Mouse (Mus musculus) macrophage (primary cell): ENCODE results near the gene Fndc8. TPM values are rescaled to one million over a fixed set of nuclear protein-coding genes. Genes with fewer than 3 reads are reported as not detected.
"Not testable (repeated sequence)": the region's sequence is repeated elsewhere in the genome, so short reads cannot be mapped to it uniquely, and the experiment has no call there.

Experiments used
- H3K27ac ChIP-seq: fragments of 350-480 bp; formaldehyde crosslinking; 2 replicates; pipeline ENCODE4 v1.9.0; 2021
- H3K36me3 ChIP-seq: fragments of 350-480 bp; formaldehyde crosslinking; 2 replicates; pipeline ENCODE4 v1.9.0; 2021; ENCODE audit errors: inconsistent target
- H3K4me3 ChIP-seq: fragments of 350-480 bp; formaldehyde crosslinking; 2 replicates; pipeline ENCODE4 v1.9.0; 2021; ENCODE audit errors: inconsistent target
- H3K79me2 ChIP-seq: fragments of 350-480 bp; formaldehyde crosslinking; 2 replicates; pipeline ENCODE4 v1.9.0; 2021; ENCODE audit errors: inconsistent target
- WGBS: methylation state at CpG from one replicate; pipeline ENCODE4 v1.1.7; 2026; ENCODE audit warnings: inconsistent platforms; ENCODE audit not compliant: missing documents; 5-methylcytosine and 5-hydroxymethylcytosine counted together
- polyA plus RNA-seq: library from polyadenylated mRNA; stranded (reverse); fragments of 250-400 nt; gene quantifications from 3 replicates; pipeline ENCODE4 v1.2.4, GENCODE M21; 2018; ENCODE audit warnings: inconsistent platforms

Fndc8 gene
- polyA plus RNA-seq, 1 experiment from 2014 or later, result not detected

GRCm38 (mm10) chr11:82910250-82910649 lies 18.3 kb downstream of the Fndc8 start, which contains the start of gene Unc45b:
Unc45b (plus strand) TSS chr11:82910550.
- Histone ChIP-seq H3K4me3 (no peak within 1 kb of the TSS), H3K27ac (no peak within 1 kb of the TSS)
- 90% methylated on average over 4 of the region's 4 CpGs for WGBS

DNA sequence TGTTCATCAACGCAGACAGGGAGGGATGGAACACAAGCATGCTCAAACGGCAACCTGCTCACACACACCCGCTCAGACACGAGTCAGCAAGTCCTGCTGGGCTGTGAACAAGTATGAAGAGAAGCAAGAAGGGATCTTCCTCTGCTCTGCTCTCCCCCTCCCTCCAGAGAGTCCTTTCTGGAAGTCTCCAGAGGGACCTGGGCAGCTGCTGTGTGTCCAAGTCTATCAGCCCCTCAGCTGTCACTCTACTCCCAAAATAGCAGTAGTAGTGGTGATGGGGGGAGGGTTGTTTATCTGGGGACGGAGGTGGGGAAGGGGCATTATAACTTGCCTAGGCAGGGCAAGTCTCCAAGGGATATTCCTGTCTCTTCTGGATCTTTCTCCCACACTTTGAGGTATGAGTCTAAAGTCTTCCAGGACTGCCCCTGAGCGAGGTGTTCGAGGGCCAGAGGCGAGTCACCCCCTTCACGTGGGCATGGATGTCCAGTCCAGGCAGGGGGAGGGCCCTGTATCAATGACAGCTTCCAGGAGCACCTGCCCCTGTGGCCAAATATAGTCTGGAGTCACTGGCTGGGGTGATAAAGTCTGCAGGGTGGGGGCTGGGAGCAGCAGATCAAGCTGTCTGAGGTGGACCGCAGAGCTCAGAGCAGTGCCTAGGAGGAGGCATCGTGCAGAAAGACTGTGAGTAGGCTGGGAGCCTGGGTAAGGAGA lies 18.9 kb downstream of the Fndc8 start:
- H3K27ac ChIP-seq, result no peak overlapping the region
- 87% methylated on average over 11 of the region's 11 CpGs for WGBS
- no peak overlapping the region for H3K4me3 ChIP-seq
- H3K79me2 ChIP-seq, result no peaks in the 10 kb centered on the region; the same call in 1 of the 2 replicates
- H3K36me3 ChIP-seq, result no peaks in the 10 kb centered on the region

More at GRCm38 (mm10) chr11:82910250-82910649, 18.3 kb downstream of the Fndc8 start, which contains the start of gene Unc45b:
- H3K79me2 ChIP-seq, result no peaks in the 10 kb centered on the region; the same call in 1 of the 2 replicates
- no peaks in the 10 kb centered on the region for H3K36me3 ChIP-seq

DNA sequence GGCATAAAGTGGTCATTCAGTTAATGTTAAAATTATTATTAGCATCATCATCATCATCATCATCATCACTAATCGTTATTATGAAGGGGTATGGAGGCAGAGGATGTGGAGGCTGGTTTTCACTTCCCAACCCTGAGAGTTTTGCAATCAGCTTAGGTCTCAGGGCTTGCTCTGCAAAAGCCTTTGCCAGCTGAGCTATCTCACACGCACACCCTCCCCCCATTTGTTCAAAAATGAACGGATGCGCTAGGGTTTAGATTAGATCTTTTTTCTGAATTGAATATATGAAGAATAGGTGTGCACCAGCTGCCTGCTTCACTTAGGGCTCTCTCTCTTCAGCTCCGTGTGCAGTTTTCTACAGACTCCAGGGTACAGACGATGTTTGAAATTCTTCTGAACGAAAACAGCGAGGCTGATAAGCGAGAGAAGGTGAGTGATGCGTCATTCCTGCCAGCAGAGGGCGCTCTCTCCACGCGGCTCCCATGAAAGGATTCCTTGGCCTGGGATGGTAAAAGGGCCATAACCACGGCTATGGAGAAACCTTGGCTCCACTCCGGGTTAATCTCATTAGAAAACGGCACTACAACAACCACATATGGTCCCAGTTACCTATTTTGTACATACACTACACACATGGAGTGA lies 22.9 kb downstream of the Fndc8 start:
- Histone ChIP-seq H3K36me3 (no peaks in the 10 kb centered on the region), H3K4me3 (no peak overlapping the region), H3K79me2 (no peaks in the 10 kb centered on the region), H3K27ac (no peak overlapping the region)
- 6% methylated on average over 16 of the region's 16 CpGs for WGBS

DNA sequence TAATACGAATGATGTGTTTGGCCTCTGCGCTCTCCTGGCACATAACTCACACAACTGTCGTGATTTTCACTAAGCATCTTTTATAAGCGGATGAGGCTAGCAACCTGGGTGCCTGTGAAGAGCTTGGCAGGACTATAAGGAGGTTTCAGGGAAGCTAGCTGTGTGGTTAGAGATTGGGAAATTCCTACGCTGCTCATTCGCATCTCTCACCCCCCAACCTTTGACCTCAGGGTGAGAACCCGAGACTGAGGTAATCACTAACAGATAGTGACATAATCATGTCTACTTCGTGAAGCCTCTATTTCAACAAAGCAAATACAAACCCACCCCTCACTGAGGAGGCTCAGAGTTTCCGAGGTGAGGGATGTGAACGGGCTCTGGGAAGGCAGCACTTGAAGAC lies 28.8 kb downstream of the Fndc8 start:
- WGBS, result 74% methylated on average over 10 of the region's 10 CpGs
- H3K36me3 ChIP-seq, result no peaks in the 10 kb centered on the region
- no peak overlapping the region for H3K27ac ChIP-seq
- H3K4me3 ChIP-seq, result no peak overlapping the region
- H3K79me2 ChIP-seq, result no peaks in the 10 kb centered on the region

DNA sequence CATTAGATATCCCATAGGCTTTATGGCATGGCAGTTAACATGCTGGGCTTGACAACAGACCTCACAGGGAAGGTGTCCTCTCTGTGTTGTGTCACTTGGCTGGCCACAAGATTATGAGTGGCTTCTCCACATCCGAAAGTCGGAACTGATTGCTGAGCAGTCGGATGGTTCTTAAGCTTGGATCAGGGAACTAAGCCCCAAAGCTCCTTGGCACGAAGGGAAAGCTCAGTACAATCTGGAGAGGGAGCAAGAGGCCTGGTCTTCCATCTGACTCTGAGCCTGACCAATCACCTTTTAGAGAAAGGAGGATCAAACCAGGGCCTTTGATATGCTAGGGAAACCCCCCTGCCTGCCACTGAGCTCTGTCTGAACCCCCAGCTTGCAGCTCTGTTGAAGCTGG lies 29.8 kb downstream of the Fndc8 start:
- 90% methylated on average over 4 of the region's 4 CpGs for WGBS
- Histone ChIP-seq H3K79me2 (no peaks in the 10 kb centered on the region), H3K36me3 (no peaks in the 10 kb centered on the region), H3K4me3 (no peak overlapping the region), H3K27ac (no peak overlapping the region)

- H3K79me2 ChIP-seq, H3K36me3 ChIP-seq, H3K27ac ChIP-seq, H3K4me3 ChIP-seq: not testable (repeated sequence)
- WGBS, result 4% methylated on average over 6 of the region's 6 CpGs
These were observed 32.0 kb downstream of the Fndc8 start for GRCm38 (mm10) chr11:82923910-82924309.

- Histone ChIP-seq H3K27ac (no peak overlapping the region), H3K4me3 (no peak overlapping the region), H3K79me2 (no peaks in the 10 kb centered on the region), H3K36me3 (no peaks in the 10 kb centered on the region)
- WGBS, result 81% methylated on average over 20 of the region's 20 CpGs
These were observed 37.1 kb downstream of the Fndc8 start for GRCm38 (mm10) chr11:82928897-82929632.

- Histone ChIP-seq H3K79me2 (no peaks in the 10 kb centered on the region), H3K4me3 (no peak overlapping the region), H3K36me3 (no peaks in the 10 kb centered on the region), H3K27ac (no peak overlapping the region)
- 32% methylated on average over 3 of the region's 3 CpGs for WGBS
These were observed 37.7 kb downstream of the Fndc8 start for GRCm38 (mm10) chr11:82929633-82929950.

DNA sequence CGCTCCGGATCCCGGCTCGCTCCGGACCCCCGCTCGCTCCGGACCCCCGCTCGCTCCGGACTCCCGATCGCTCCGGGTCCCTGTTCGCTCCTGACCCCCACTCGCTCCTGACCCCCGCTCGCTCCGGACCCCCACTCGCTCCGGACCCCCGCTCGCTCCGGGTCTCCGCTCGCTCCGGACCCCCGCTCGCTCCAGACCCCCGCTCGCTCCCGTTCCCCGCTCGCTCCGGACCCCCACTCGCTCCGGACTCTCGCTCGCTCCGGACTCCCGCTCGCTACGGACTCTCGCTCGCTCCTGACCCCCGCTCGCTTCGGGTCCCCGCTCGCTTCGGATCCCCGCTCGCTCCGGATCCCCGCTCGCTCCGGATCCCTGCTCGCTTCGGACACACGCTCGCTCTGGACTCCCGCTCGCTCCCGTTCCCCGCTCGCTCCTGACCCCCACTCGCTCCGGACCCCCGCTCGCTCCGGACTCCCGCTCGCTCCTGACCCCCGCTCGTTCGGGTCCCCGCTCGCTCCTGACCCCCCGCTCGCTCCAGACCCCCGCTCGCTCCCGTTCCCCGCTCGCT lies 38.5 kb downstream of the Fndc8 start:
- not testable (repeated sequence) for H3K4me3 ChIP-seq, H3K27ac ChIP-seq, H3K79me2 ChIP-seq, H3K36me3 ChIP-seq
- WGBS, result 15% methylated on average over 39 of the region's 85 CpGs

DNA sequence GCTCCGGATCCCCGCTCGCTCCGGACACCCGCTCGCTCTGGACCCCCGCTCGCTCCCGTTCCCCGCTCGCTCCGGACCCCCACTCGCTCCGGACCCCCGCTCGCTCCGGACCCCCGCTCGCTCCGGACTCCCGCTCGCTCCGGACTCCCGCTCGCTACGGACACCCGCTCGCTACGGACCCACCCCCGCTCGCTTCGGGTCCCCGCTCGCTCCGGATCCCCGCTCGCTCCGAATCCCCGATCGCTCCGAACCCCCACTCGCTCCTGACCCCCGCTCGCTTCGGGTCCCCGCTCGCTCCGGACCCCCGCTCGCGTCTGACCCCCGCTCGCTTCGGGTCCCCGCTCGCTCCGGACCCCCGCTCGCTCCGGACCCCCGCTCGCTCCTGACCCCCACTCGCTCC lies 39.2 kb downstream of the Fndc8 start:
- H3K4me3 ChIP-seq, H3K79me2 ChIP-seq, H3K36me3 ChIP-seq, H3K27ac ChIP-seq: not testable (repeated sequence)
- WGBS, result 5% methylated on average over 31 of the region's 63 CpGs

DNA sequence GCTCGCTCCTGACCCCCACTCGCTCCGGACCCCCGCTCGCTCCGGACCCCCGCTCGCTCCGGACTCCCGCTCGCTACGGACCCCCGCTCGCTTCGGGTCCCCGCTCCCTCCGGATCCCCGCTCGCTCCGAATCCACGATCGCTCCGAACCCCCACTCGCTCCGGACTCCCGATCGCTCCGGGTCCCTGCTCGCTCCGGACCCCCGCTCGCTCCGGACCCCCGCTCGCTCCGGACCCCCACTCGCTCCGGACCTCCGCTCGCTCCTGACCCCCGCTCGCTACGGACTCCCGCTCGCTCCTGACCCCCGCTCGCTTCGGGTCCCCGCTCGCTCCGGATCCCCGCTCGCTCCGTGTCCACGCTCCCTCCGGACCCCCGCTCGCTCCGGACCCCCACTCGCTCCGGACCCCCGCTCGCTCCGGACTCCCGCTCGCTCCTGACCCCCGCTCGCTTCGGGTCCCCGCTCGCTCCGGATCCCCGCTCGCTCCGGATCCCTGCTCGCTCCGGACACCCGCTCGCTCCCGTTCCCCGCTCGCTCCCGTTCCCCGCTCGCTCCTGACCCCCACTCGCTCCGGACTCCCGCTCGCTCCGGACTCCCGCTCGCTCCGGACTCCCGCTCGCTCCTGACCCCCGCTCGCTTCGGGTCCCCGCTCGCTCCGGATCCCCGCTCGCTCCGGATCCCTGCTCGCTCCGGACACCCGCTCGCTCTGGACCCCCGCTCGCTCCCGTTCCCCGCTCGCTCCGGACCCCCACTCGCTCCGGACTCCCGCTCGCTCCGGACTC lies 39.9 kb downstream of the Fndc8 start:
- H3K4me3 ChIP-seq, H3K27ac ChIP-seq, H3K36me3 ChIP-seq, H3K79me2 ChIP-seq: not testable (repeated sequence)
- WGBS, result 2% methylated on average over 24 of the region's 119 CpGs

GRCm38 (mm10) chr11:82933186-82933585 lies 41.3 kb downstream of the Fndc8 start:
- Histone ChIP-seq H3K79me2 (no peaks in the 10 kb centered on the region), H3K27ac (no peak overlapping the region), H3K4me3 (no peak overlapping the region), H3K36me3 (no peaks in the 10 kb centered on the region)
- WGBS, result 6% methylated on average over 16 of the region's 29 CpGs

DNA sequence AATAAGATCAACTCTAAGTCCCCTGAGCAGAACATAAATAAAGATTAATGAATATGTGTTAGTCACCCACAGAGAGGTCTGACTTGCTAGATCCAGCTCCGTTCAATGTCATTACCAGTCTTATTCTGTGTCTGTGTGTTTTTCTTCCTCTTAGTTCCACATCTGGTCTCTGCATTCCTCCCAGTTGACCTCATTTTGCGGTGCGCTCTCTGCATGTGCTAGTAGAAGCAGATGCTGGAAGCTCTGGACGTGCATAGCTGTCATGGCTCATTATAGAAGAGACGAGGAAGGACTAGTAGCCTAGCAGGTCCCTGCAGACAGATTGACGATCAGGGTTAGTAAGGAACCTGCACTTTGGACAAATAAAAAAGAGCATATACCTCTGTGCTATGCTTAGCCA lies 51.4 kb downstream of the Fndc8 start:
- H3K36me3 ChIP-seq, result no peaks in the 10 kb centered on the region
- H3K4me3 ChIP-seq, result no peak overlapping the region
- no peaks in the 10 kb centered on the region for H3K79me2 ChIP-seq
- 82% methylated on average over 6 of the region's 6 CpGs for WGBS
- H3K27ac ChIP-seq, result no peak overlapping the region

GRCm38 (mm10) chr11:82945636-82946035 lies 53.7 kb downstream of the Fndc8 start:
- Histone ChIP-seq H3K4me3 (no peak overlapping the region), H3K27ac (no peak overlapping the region), H3K79me2 (no peaks in the 10 kb centered on the region), H3K36me3 (no peaks in the 10 kb centered on the region)
- WGBS, result 92% methylated on average over 2 of the region's 2 CpGs
